Mouse (Mus musculus) intestine, embryonic 15.5 days (tissue): ENCODE results near the gene Gdi1. TPM values are rescaled to one million over a fixed set of nuclear protein-coding genes. Genes with fewer than 3 reads are reported as not detected.
"Not testable (repeated sequence)": the region's sequence is repeated elsewhere in the genome, so short reads cannot be mapped to it uniquely, and the experiment has no call there.

ENCODE experiments used
- ATAC-seq: fragments of 200-750 bp; cut with Nextera tagmentation; 2 replicates; pipeline ENCODE4 v1.8.0; 2017; ENCODE audit warnings: moderate TSS enrichment, moderate library complexity
- H3K27ac ChIP-seq: fragments of 300-500 bp; sonication (generic); 2 replicates; pipeline ENCODE4 v1.5.1; 2015; ENCODE audit warnings: mild to moderate bottlenecking, inconsistent platforms
- H3K27me3 ChIP-seq: fragments of 300-500 bp; sonication (generic); replicated peaks from 2 replicates; pipeline ENCODE4 v1.6.1; 2015; ENCODE audit warnings: inconsistent platforms
- H3K36me3 ChIP-seq: fragments of 300-500 bp; sonication (generic); 2 replicates; pipeline ENCODE4 v1.6.1; 2015; ENCODE audit warnings: inconsistent platforms
- H3K4me1 ChIP-seq: fragments of 300-500 bp; sonication (generic); replicated peaks from 2 replicates; pipeline ENCODE4 v1.6.1; 2015; ENCODE audit warnings: inconsistent platforms
- H3K4me2 ChIP-seq: fragments of 300-500 bp; sonication (generic); replicated peaks from 2 replicates; pipeline ENCODE4 v1.6.1; 2015; ENCODE audit warnings: mild to moderate bottlenecking, inconsistent platforms
- H3K4me3 ChIP-seq: fragments of 300-500 bp; sonication (generic); replicated peaks from 2 replicates; pipeline ENCODE4 v1.5.1; 2015; ENCODE audit warnings: inconsistent platforms
- H3K9ac ChIP-seq: fragments of 300-500 bp; sonication (generic); 2 replicates; pipeline ENCODE4 v1.6.1; 2015; ENCODE audit warnings: inconsistent platforms
- H3K9me3 ChIP-seq: fragments of 300-500 bp; sonication (generic); 2 replicates; pipeline ENCODE4 v1.6.1; 2016; ENCODE audit warnings: inconsistent platforms
- WGBS: fragments of 180-500 bp; shearing (Covaris S2); methylation state at CpG from one replicate; pipeline ENCODE4 v1.1.7; 2015; 5-methylcytosine and 5-hydroxymethylcytosine counted together
- polyA plus RNA-seq: library from polyadenylated mRNA; unstranded; fragments of >200 nt; fragmentation: Nextera tagmentation; extraction: Ambion mirVana; gene quantifications from 2 replicates; pipeline ENCODE4 v1.2.1, GENCODE M21; 2015

The Gdi1 gene
- polyA plus RNA-seq, 1 experiment from 2014 or later: 158 TPM

DNA sequence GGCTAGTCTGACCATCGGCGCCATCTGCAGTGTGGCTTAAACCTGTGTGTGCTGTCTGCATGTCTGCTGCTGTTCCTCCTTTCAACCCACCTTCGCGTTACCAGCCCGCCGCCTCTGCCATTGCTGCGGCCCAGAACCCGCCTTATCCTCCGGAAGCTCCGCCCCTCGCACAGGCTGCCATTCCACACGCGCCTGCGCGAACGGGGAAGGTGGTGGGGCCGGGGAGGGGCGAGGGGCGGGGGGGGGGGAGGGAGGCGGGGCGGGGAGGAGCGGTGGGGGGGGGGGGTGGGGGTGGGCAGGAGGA, 48.6 kb downstream of the Gdi1 start, which contains the start of gene Lage3:
Gene Lage3, minus strand, starts transcription at position 152 of the 304 bp plus-strand sequence.
- no peak within 1 kb of the TSS for H3K27ac ChIP-seq
- peak; percentile 88 for ATAC-seq
- 16% methylated on average over 12 of the region's 22 CpGs for WGBS

DNA sequence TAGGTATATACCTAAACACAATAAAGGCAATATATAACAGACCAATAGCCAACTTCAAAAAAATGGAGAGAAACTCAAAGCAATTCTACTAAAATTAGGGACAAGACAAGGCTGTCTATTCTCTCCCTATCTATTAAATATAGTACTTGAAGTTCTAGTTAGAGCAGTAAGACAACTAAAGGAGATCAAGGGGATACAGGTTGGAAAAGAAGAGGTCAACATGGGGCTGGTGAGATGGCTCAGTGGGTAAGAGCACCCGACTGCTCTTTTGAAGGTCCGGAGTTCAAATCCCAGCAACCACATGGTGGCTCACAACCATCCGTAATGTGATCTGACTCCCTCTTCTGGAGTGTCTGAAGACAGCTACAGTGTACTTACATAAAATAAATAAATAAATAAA, 52.3 kb downstream of the Gdi1 start:
- not testable (repeated sequence) for H3K27ac ChIP-seq, H3K36me3 ChIP-seq, H3K4me3 ChIP-seq, H3K9me3 ChIP-seq, H3K4me2 ChIP-seq, ATAC-seq, H3K9ac ChIP-seq, H3K4me1 ChIP-seq, H3K27me3 ChIP-seq
- 91% methylated on average over 3 of the region's 3 CpGs for WGBS

More for the DNA sequence above, 48.6 kb downstream of the Gdi1 start, which contains the start of gene Lage3:
- no peaks in the 10 kb centered on the region for H3K9me3 ChIP-seq
- H3K36me3 ChIP-seq: no peaks in the 10 kb centered on the region
- H3K9ac ChIP-seq: peak within 1 kb of the TSS; percentile 48
- H3K4me1 ChIP-seq: no peaks in the 10 kb centered on the region
- H3K4me3 ChIP-seq: peak within 1 kb of the TSS; percentile 42
- no peaks in the 10 kb centered on the region for H3K27me3 ChIP-seq
- peak within 1 kb of the TSS; percentile 64 for H3K4me2 ChIP-seq

DNA sequence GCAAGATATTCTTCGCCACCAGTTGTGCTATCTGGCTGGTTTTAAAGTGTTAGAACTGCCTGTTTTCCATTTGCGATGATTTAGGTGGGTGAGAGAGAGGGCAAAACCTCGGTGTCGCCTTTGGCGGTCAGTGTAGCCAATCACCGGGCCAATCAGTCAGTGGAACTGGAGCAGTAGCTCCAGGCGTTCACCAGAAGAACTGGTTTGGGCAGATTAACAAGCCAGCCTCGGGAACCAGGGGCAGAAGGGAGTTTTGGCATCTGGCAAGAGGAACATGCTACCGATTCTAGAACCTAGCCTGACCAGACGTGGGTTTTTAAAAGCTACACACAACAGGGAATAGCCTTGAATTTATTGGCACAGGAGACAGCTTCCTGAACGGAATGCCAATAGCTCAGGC, 54.4 kb downstream of the Gdi1 start:
- H3K4me2 ChIP-seq: no peak overlapping the region
- ATAC-seq: no peak
- no peaks in the 10 kb centered on the region for H3K36me3 ChIP-seq
- WGBS: 35% methylated on average over 11 of the region's 11 CpGs
- H3K4me3 ChIP-seq: no peak overlapping the region
- H3K27me3 ChIP-seq: no peaks in the 10 kb centered on the region
- H3K4me1 ChIP-seq: no peaks in the 10 kb centered on the region
- no peaks in the 10 kb centered on the region for H3K9me3 ChIP-seq
- no peak overlapping the region for H3K27ac ChIP-seq
- no peak overlapping the region for H3K9ac ChIP-seq

Other genes with a start within 250 kb of the Gdi1 start
- gene Opn1mw, start 177.5 kb upstream of the Gdi1 start, polyA plus RNA-seq: not detected in 2 replicates
- gene Mecp2, start 169.6 kb upstream of the Gdi1 start, polyA plus RNA-seq: 10.7 and 10.9 TPM in 2 replicates
- gene Tex28, start 137.2 kb upstream of the Gdi1 start, polyA plus RNA-seq: not detected in 2 replicates
- gene Tktl1, start 127.7 kb upstream of the Gdi1 start, polyA plus RNA-seq: not detected in 2 replicates
- 274 and 316 TPM in 2 replicates for gene Flna, start 55.2 kb upstream of the Gdi1 start, polyA plus RNA-seq
- 21.7 and 25.7 TPM in 2 replicates for gene Emd, start 50.3 kb upstream of the Gdi1 start, polyA plus RNA-seq
- gene Rpl10, start 34.2 kb upstream of the Gdi1 start, polyA plus RNA-seq: 818 and 879 TPM in 2 replicates
- gene Taz, start 23.1 kb upstream of the Gdi1 start, polyA plus RNA-seq: 74.9 and 81.1 TPM in 2 replicates
- 11.0 TPM in 2 replicates for gene Dnase1l1, start 22.7 kb upstream of the Gdi1 start, polyA plus RNA-seq
- 120 and 126 TPM in 2 replicates for gene Atp6ap1, start 7.9 kb upstream of the Gdi1 start, polyA plus RNA-seq
- 58.8 and 60.0 TPM in 2 replicates for gene Fam50a, start 8.0 kb downstream of the Gdi1 start, polyA plus RNA-seq
- gene Plxna3, start 24.1 kb downstream of the Gdi1 start, polyA plus RNA-seq: 7.3 and 8.5 TPM in 2 replicates
- gene Lage3, start 48.6 kb downstream of the Gdi1 start, polyA plus RNA-seq: 91.5 and 104 TPM in 2 replicates
- gene Ubl4a, start 68.2 kb downstream of the Gdi1 start, polyA plus RNA-seq: 65.1 and 66.8 TPM in 2 replicates
- 15.9 and 16.6 TPM in 2 replicates for gene Slc10a3, start 68.4 kb downstream of the Gdi1 start, polyA plus RNA-seq
- 29.5 and 32.0 TPM in 2 replicates for gene Fam3a, start 88.3 kb downstream of the Gdi1 start, polyA plus RNA-seq
- 18.4 and 19.7 TPM in 2 replicates for gene Ikbkg, start 88.3 kb downstream of the Gdi1 start, polyA plus RNA-seq
- 45.9 and 46.3 TPM in 2 replicates for gene G6pdx, start 124.2 kb downstream of the Gdi1 start, polyA plus RNA-seq
- gene Gm6880, start 176.4 kb downstream of the Gdi1 start, polyA plus RNA-seq: not detected in 2 replicates